Mouse (Mus musculus): ENCODE data around the gene Nprl3. TPM values are rescaled to one million over a fixed set of nuclear protein-coding genes. Genes with fewer than 3 reads are reported as not detected.

Nprl3 gene
- polyA plus RNA-seq, 1 experiment = 71.9 TPM

GRCm38 (mm10) chr11:32193156-32193555 lies 74.4 kb downstream of the Nprl3 start:
- no peak overlapping the region for H3K27ac ChIP-seq (ENCODE audit: insufficient read depth, low read depth, low read length)
- no peak for DNase-seq
- no peaks in the 10 kb centered on the region for H3K27me3 ChIP-seq (replicated peaks; ENCODE audit: control insufficient read depth, insufficient read depth, low read length)
- 75% methylated on average over 10 of the region's 10 CpGs for WGBS
- no peaks in the 10 kb centered on the region for H3K36me3 ChIP-seq (ENCODE audit: control insufficient read depth, insufficient read depth, low read length)
- TF ChIP-seq CTCF (conservative IDR thresholded peaks at IDR 0.05; ENCODE audit: insufficient read depth, insufficient read length, low read depth, low read length) (no peak), POLR2A (IDR thresholded peaks at IDR 0.05; ENCODE audit: low read depth, low read length) (no peak)
- H3K4me1 ChIP-seq (ENCODE audit: control insufficient read depth, insufficient read depth, low read length) = no peaks in the 10 kb centered on the region
- H3K4me3 ChIP-seq (ENCODE audit: insufficient read depth, low read depth, low read length) = no peak overlapping the region

- Histone ChIP-seq H3K27me3 (replicated peaks; ENCODE audit: control insufficient read depth, insufficient read depth, low read length) (no peaks in the 10 kb centered on the region), H3K4me1 (ENCODE audit: control insufficient read depth, insufficient read depth, low read length) (no peaks in the 10 kb centered on the region), H3K36me3 (ENCODE audit: control insufficient read depth, insufficient read depth, low read length) (no peaks in the 10 kb centered on the region), H3K27ac (ENCODE audit: insufficient read depth, low read depth, low read length) (no peak overlapping the region), H3K4me3 (ENCODE audit: insufficient read depth, low read depth, low read length) (no peak overlapping the region)
- TF ChIP-seq CTCF (conservative IDR thresholded peaks at IDR 0.05; ENCODE audit: insufficient read depth, insufficient read length, low read depth, low read length) (no peak), POLR2A (IDR thresholded peaks at IDR 0.05; ENCODE audit: low read depth, low read length) (no peak)
- WGBS = 73% methylated on average over 13 of the region's 13 CpGs
- no peak for DNase-seq
Observed at GRCm38 (mm10) chr11:32190603-32191110, 76.8 kb downstream of the Nprl3 start.

GRCm38 (mm10) chr11:32190119-32190518 lies 77.4 kb downstream of the Nprl3 start:
- Histone ChIP-seq H3K27me3 (replicated peaks; ENCODE audit: control insufficient read depth, insufficient read depth, low read length) (no peaks in the 10 kb centered on the region), H3K4me3 (ENCODE audit: insufficient read depth, low read depth, low read length) (no peak overlapping the region), H3K4me1 (ENCODE audit: control insufficient read depth, insufficient read depth, low read length) (no peaks in the 10 kb centered on the region), H3K36me3 (ENCODE audit: control insufficient read depth, insufficient read depth, low read length) (no peaks in the 10 kb centered on the region), H3K27ac (ENCODE audit: insufficient read depth, low read depth, low read length) (no peak overlapping the region)
- 80% methylated on average over 9 of the region's 9 CpGs for WGBS
- no peak for TF ChIP-seq CTCF (conservative IDR thresholded peaks at IDR 0.05; ENCODE audit: insufficient read depth, insufficient read length, low read depth, low read length)
- TF ChIP-seq POLR2A (IDR thresholded peaks at IDR 0.05; ENCODE audit: low read depth, low read length) = no peak
- peak; percentile 26 for DNase-seq

- Histone ChIP-seq H3K27me3 (replicated peaks; ENCODE audit: control insufficient read depth, insufficient read depth, low read length) (no peaks in the 10 kb centered on the region), H3K4me1 (ENCODE audit: control insufficient read depth, insufficient read depth, low read length) (no peaks in the 10 kb centered on the region), H3K36me3 (ENCODE audit: control insufficient read depth, insufficient read depth, low read length) (no peaks in the 10 kb centered on the region), H3K27ac (ENCODE audit: insufficient read depth, low read depth, low read length) (no peak overlapping the region), H3K4me3 (ENCODE audit: insufficient read depth, low read depth, low read length) (no peak overlapping the region)
- no peak for DNase-seq
- 72% methylated on average over 5 of the region's 5 CpGs for WGBS
- TF ChIP-seq CTCF (conservative IDR thresholded peaks at IDR 0.05; ENCODE audit: insufficient read depth, insufficient read length, low read depth, low read length) (no peak), POLR2A (IDR thresholded peaks at IDR 0.05; ENCODE audit: low read depth, low read length) (no peak)
Observed at GRCm38 (mm10) chr11:32189434-32189833, 78.1 kb downstream of the Nprl3 start.

GRCm38 (mm10) chr11:32188881-32189280 lies 78.6 kb downstream of the Nprl3 start:
- TF ChIP-seq CTCF (conservative IDR thresholded peaks at IDR 0.05; ENCODE audit: insufficient read depth, insufficient read length, low read depth, low read length) = no peak
- no peak for TF ChIP-seq POLR2A (IDR thresholded peaks at IDR 0.05; ENCODE audit: low read depth, low read length)
- DNase-seq = no peak
- no peaks in the 10 kb centered on the region for H3K4me1 ChIP-seq (ENCODE audit: control insufficient read depth, insufficient read depth, low read length)
- H3K27ac ChIP-seq (ENCODE audit: insufficient read depth, low read depth, low read length) = no peak overlapping the region
- no peak overlapping the region for H3K4me3 ChIP-seq (ENCODE audit: insufficient read depth, low read depth, low read length)
- 78% methylated on average over 12 of the region's 12 CpGs for WGBS
- H3K27me3 ChIP-seq (replicated peaks; ENCODE audit: control insufficient read depth, insufficient read depth, low read length) = no peaks in the 10 kb centered on the region
- no peaks in the 10 kb centered on the region for H3K36me3 ChIP-seq (ENCODE audit: control insufficient read depth, insufficient read depth, low read length)

GRCm38 (mm10) chr11:32187256-32187655 lies 80.3 kb downstream of the Nprl3 start:
- H3K27me3 ChIP-seq (replicated peaks; ENCODE audit: control insufficient read depth, insufficient read depth, low read length) = no peaks in the 10 kb centered on the region
- no peak for DNase-seq
- no peaks in the 10 kb centered on the region for H3K36me3 ChIP-seq (ENCODE audit: control insufficient read depth, insufficient read depth, low read length)
- TF ChIP-seq POLR2A (IDR thresholded peaks at IDR 0.05; ENCODE audit: low read depth, low read length) (no peak), CTCF (conservative IDR thresholded peaks at IDR 0.05; ENCODE audit: insufficient read depth, insufficient read length, low read depth, low read length) (0 out of 2 replicates have a peak, but pooled peaks have one; percentile 7)
- 96% methylated on average over 4 of the region's 4 CpGs for WGBS
- no peak overlapping the region for H3K27ac ChIP-seq (ENCODE audit: insufficient read depth, low read depth, low read length)
- no peaks in the 10 kb centered on the region for H3K4me1 ChIP-seq (ENCODE audit: control insufficient read depth, insufficient read depth, low read length)
- H3K4me3 ChIP-seq (ENCODE audit: insufficient read depth, low read depth, low read length) = no peak overlapping the region

GRCm38 (mm10) chr11:32186031-32186430 lies 81.5 kb downstream of the Nprl3 start:
- H3K4me3 ChIP-seq (ENCODE audit: insufficient read depth, low read depth, low read length) = no peak overlapping the region
- H3K36me3 ChIP-seq (ENCODE audit: control insufficient read depth, insufficient read depth, low read length) = no peaks in the 10 kb centered on the region
- H3K27ac ChIP-seq (ENCODE audit: insufficient read depth, low read depth, low read length) = no peak overlapping the region
- no peaks in the 10 kb centered on the region for H3K27me3 ChIP-seq (replicated peaks; ENCODE audit: control insufficient read depth, insufficient read depth, low read length)
- DNase-seq = no peak
- WGBS = 65% methylated on average over 3 of the region's 3 CpGs
- TF ChIP-seq POLR2A (IDR thresholded peaks at IDR 0.05; ENCODE audit: low read depth, low read length) = no peak
- no peak for TF ChIP-seq CTCF (conservative IDR thresholded peaks at IDR 0.05; ENCODE audit: insufficient read depth, insufficient read length, low read depth, low read length)
- no peaks in the 10 kb centered on the region for H3K4me1 ChIP-seq (ENCODE audit: control insufficient read depth, insufficient read depth, low read length)

Measured in kidney, adult 2 months (tissue).